Mouse (Mus musculus): Measurements from ENCODE around the gene Odf4. TPM values are rescaled to one million over a fixed set of nuclear protein-coding genes. Genes with fewer than 3 reads are reported as not detected.
"Not testable (repeated sequence)": the region's sequence is repeated elsewhere in the genome, so short reads cannot be mapped to it uniquely, and the experiment has no call there.

The Odf4 gene
- polyA plus RNA-seq, 1 experiment from 2014 or later, result not detected

DNA sequence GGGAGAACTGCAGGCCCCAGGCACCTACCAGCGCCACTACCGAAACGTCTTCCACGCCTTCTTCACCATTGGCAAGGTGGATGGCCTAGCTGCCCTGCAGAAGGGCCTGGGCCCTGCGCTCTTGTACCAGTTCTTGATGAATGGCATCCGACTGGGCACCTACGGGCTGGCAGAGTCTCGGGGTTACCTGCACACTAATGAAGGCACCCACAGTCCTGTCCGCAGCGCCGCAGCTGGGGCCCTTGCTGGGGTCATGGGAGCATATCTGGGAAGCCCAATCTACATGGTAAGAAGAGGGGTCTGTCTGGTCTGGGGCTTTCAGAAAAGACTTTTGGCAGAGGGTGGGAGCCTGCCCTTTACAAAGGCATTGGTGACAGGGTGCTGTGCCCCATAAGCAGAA lies 41.9 kb upstream of the Odf4 start:
- TF ChIP-seq CTCF (IDR thresholded peaks at IDR 0.05; ENCODE audit: low read depth) (no peak), EP300 (optimal IDR thresholded peaks at IDR 0.05) (no peak)
- 0 out of 2 replicates have a peak overlapping the region, but pooled peaks have one; percentile 55 for H3K4me3 ChIP-seq (ENCODE audit: low read depth, low read length)
- DNase-seq (ENCODE audit: low spot score), result no peak
- ATAC-seq (ENCODE audit: low FRiP score, low TSS enrichment), result no peak
- no peaks in the 10 kb centered on the region for H3K27me3 ChIP-seq (ENCODE audit: control insufficient read depth, insufficient read depth, low read length)
- 84% methylated on average over 11 of the region's 11 CpGs for WGBS
- H3K9ac ChIP-seq (ENCODE audit: low read length), result no peak overlapping the region; the same call in 1 of the 2 replicates
- no peak overlapping the region for H3K27ac ChIP-seq (replicated peaks)
- H3K4me2 ChIP-seq (replicated peaks; ENCODE audit: low read depth), result peak overlapping the region; percentile 77
- H3K36me3 ChIP-seq (ENCODE audit: control insufficient read depth, insufficient read depth, low read length), result no peaks in the 10 kb centered on the region
- no peaks in the 10 kb centered on the region; the same call in 1 of the 2 replicates for H3K4me1 ChIP-seq (replicated peaks; ENCODE audit: control insufficient read depth, insufficient read depth)
- H3K9me3 ChIP-seq (ENCODE audit: control insufficient read depth, low read length), result no peaks in the 10 kb centered on the region

DNA sequence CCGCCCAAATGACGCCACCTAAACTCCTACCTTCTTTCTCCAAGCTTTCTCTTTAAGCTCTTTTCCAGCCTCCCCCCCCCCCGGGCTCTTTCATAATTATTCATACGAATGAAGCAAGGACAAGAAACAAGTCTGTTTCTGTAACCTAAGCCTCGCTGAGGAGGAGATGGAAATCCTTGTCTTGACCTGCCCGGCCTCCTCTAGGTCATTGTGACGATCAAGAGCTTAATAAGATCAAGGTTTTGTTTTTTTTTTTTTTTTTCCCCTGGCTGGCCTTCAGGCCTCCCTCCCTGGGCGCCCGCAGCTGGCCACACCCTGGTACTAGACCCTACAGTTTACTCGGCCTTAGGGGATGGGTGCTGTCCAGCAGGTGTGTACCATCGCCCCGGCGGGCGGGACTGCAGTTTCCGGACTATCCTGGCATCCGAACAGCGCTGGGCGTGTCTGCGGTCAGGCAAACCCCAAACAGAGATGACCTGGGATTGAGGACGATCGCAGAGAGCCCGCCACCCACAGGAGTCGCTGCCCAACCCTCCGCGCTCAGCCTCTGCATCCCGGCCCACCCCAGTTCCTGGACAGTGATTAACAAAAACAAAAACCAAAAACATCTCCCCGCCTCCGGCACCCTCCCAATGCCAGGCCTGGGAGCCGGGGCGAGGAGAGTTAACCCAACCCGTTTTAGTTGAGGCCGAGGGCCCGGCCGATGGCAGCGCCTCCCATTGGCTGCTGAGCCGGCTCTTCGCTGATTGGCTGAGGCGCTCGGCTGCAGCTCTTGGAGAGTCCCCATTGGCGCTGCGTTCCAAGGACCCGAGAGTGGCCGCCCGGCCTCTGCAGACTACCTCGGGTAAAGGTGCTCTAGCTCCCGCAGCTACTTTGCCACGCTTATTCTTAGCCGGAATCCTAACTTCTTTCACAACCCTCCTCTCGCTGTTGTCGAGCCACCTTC lies 40.7 kb upstream of the Odf4 start, which contains the start of gene Slc25a35:
Gene Slc25a35 (plus strand): TSS at position 795 of the 946 bp plus-strand sequence.
- H3K36me3 ChIP-seq (ENCODE audit: control insufficient read depth, insufficient read depth, low read length), result no peaks in the 10 kb centered on the region
- H3K27me3 ChIP-seq (ENCODE audit: control insufficient read depth, insufficient read depth, low read length), result no peaks in the 10 kb centered on the region
- DNase-seq (ENCODE audit: low spot score) (peak; percentile 93), ATAC-seq (ENCODE audit: low FRiP score, low TSS enrichment) (peak; percentile 94)
- peak within 1 kb of the TSS; percentile 77 for H3K4me2 ChIP-seq (replicated peaks; ENCODE audit: low read depth)
- H3K9me3 ChIP-seq (ENCODE audit: control insufficient read depth, low read length), result no peaks in the 10 kb centered on the region
- H3K4me3 ChIP-seq (ENCODE audit: low read depth, low read length), result peak within 1 kb of the TSS; percentile 55
- no peaks in the 10 kb centered on the region; the same call in 1 of the 2 replicates for H3K4me1 ChIP-seq (replicated peaks; ENCODE audit: control insufficient read depth, insufficient read depth)
- no peak for TF ChIP-seq EP300 (optimal IDR thresholded peaks at IDR 0.05)
- peak; percentile 43 for TF ChIP-seq CTCF (IDR thresholded peaks at IDR 0.05; ENCODE audit: low read depth)
- H3K27ac ChIP-seq (replicated peaks), result peak within 1 kb of the TSS; percentile 46
- under 1% methylated on average over 50 of the region's 50 CpGs for WGBS
- peak within 1 kb of the TSS; percentile 66 for H3K9ac ChIP-seq (ENCODE audit: low read length)

DNA sequence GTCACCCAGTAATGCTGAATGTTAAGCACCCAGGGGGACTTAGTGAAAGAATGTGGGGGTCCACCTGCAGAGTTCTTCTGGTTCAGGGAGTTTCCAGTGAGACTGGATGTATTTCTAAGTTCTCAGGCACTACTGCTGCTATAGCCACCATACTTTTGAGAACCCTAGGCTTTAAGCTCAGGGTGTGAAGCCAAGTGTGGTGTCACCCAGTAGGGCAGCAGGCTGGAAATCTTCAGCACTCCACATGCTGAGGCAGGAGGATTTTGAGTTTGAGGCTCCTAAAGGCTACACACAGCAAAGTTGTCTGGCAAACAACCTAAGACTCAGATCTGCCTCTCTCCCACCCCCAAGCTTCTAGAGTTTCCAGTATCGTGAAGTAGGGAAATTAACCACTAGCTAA lies 39.7 kb upstream of the Odf4 start:
- WGBS, result 35% methylated on average over 1 of the region's 1 CpGs
- no peak for ATAC-seq (ENCODE audit: low FRiP score, low TSS enrichment)
- H3K27me3 ChIP-seq (ENCODE audit: control insufficient read depth, insufficient read depth, low read length), result no peaks in the 10 kb centered on the region
- no peaks in the 10 kb centered on the region for H3K9me3 ChIP-seq (ENCODE audit: control insufficient read depth, low read length)
- H3K4me1 ChIP-seq (replicated peaks; ENCODE audit: control insufficient read depth, insufficient read depth), result no peaks in the 10 kb centered on the region; the same call in 1 of the 2 replicates
- H3K27ac ChIP-seq (replicated peaks), result no peak overlapping the region
- no peaks in the 10 kb centered on the region for H3K36me3 ChIP-seq (ENCODE audit: control insufficient read depth, insufficient read depth, low read length)
- no peak overlapping the region for H3K4me3 ChIP-seq (ENCODE audit: low read depth, low read length)
- DNase-seq (ENCODE audit: low spot score), result no peak
- no peak overlapping the region for H3K9ac ChIP-seq (ENCODE audit: low read length)
- TF ChIP-seq EP300 (optimal IDR thresholded peaks at IDR 0.05) (no peak), CTCF (IDR thresholded peaks at IDR 0.05; ENCODE audit: low read depth) (no peak)
- no peak overlapping the region for H3K4me2 ChIP-seq (replicated peaks; ENCODE audit: low read depth)

DNA sequence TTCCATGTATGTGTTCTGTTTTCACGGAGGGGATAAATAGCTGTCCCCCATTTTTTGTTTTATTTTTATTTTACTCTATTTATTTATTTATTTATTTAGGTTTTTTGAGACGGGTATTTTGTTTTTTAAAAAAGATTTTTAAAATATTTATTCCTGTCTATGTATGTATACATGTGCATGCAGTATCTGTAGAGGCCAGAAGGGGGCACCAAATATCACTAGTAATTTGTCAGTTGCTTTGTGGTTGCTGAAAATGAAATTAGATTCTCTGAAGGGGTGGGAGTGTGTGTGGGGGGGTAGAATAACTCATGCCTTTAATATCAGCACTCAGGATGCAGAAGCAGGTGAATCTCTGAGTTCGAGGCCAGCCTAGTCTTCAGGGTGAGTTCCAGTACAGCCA lies 39.0 kb upstream of the Odf4 start:
- DNase-seq (ENCODE audit: low spot score), result peak; percentile 65

DNA sequence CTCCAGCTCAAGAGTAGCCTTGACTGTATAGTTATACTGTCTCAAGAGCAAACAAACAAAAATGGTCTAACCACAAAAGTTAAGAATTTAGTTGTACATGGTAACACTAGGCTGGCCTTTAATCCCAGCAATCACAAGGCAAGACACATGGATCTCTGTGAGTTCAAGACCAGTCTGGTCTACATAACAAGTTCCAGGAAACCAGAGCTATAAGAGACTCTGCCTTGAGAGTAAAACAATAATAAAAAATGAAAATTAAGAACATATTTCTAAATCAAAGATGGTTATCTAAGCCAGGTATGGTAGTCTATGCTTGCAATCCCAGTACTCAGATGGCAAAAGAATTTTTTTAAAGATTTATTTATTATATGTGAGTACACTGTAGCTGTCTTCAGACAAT lies 38.2 kb upstream of the Odf4 start:
- no peak for DNase-seq (ENCODE audit: low spot score)
- H3K4me2 ChIP-seq (replicated peaks; ENCODE audit: low read depth), result no peak overlapping the region

More for the DNA sequence above, 39.0 kb upstream of the Odf4 start:
- no peaks in the 10 kb centered on the region for H3K27me3 ChIP-seq (ENCODE audit: control insufficient read depth, insufficient read depth, low read length)
- H3K4me3 ChIP-seq (ENCODE audit: low read depth, low read length), result no peak overlapping the region
- H3K9ac ChIP-seq (ENCODE audit: low read length), result no peak overlapping the region
- no peak overlapping the region for H3K27ac ChIP-seq (replicated peaks)
- no peak overlapping the region for H3K4me2 ChIP-seq (replicated peaks; ENCODE audit: low read depth)
- 33% methylated on average over 3 of the region's 3 CpGs for WGBS
- no peaks in the 10 kb centered on the region for H3K36me3 ChIP-seq (ENCODE audit: control insufficient read depth, insufficient read depth, low read length)
- H3K9me3 ChIP-seq (ENCODE audit: control insufficient read depth, low read length), result no peaks in the 10 kb centered on the region
- H3K4me1 ChIP-seq (replicated peaks; ENCODE audit: control insufficient read depth, insufficient read depth), result no peaks in the 10 kb centered on the region; the same call in 1 of the 2 replicates
- no peak for ATAC-seq (ENCODE audit: low FRiP score, low TSS enrichment)
- TF ChIP-seq EP300 (optimal IDR thresholded peaks at IDR 0.05) (no peak), CTCF (IDR thresholded peaks at IDR 0.05; ENCODE audit: low read depth) (peak; percentile 77)

DNA sequence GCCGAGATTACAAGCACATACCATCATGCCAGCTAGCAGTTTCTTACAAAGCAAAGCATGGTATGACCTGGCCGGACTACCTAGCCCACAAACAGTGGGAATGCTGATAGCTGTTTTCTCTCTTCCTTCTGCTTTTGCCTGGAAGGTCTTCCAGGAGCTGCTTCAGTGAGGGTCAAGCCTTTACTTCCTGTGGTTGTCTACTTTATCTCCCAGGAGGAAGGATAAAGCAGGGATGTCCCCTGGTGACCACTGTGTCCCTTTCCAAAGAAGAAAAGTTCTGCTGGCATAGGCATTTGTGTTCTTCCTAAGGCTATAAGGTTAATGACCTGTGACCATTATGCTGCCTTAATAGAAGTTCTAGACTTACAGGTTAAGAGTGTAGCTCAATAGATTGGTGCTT lies 36.5 kb upstream of the Odf4 start:
- DNase-seq (ENCODE audit: low spot score) (no peak), ATAC-seq (ENCODE audit: low FRiP score, low TSS enrichment) (no peak)
- Histone ChIP-seq H3K4me3 (ENCODE audit: low read depth, low read length) (no peak overlapping the region), H3K27me3 (ENCODE audit: control insufficient read depth, insufficient read depth, low read length) (no peaks in the 10 kb centered on the region), H3K36me3 (ENCODE audit: control insufficient read depth, insufficient read depth, low read length) (no peaks in the 10 kb centered on the region), H3K4me2 (replicated peaks; ENCODE audit: low read depth) (no peak overlapping the region), H3K4me1 (replicated peaks; ENCODE audit: control insufficient read depth, insufficient read depth) (no peaks in the 10 kb centered on the region), H3K9me3 (ENCODE audit: control insufficient read depth, low read length) (no peaks in the 10 kb centered on the region), H3K27ac (replicated peaks) (no peak overlapping the region), H3K9ac (ENCODE audit: low read length) (no peak overlapping the region)
- WGBS, result 78% methylated on average over 2 of the region's 2 CpGs
- no peak for TF ChIP-seq EP300 (optimal IDR thresholded peaks at IDR 0.05)
- no peak for TF ChIP-seq CTCF (IDR thresholded peaks at IDR 0.05; ENCODE audit: low read depth)

More for the DNA sequence above, 38.2 kb upstream of the Odf4 start:
- TF ChIP-seq EP300 (optimal IDR thresholded peaks at IDR 0.05), result no peak
- no peak for TF ChIP-seq CTCF (IDR thresholded peaks at IDR 0.05; ENCODE audit: low read depth)
- Histone ChIP-seq H3K9me3 (ENCODE audit: control insufficient read depth, low read length) (no peaks in the 10 kb centered on the region), H3K27me3 (ENCODE audit: control insufficient read depth, insufficient read depth, low read length) (no peaks in the 10 kb centered on the region), H3K27ac (replicated peaks) (no peak overlapping the region), H3K9ac (ENCODE audit: low read length) (no peak overlapping the region), H3K36me3 (ENCODE audit: control insufficient read depth, insufficient read depth, low read length) (no peaks in the 10 kb centered on the region), H3K4me3 (ENCODE audit: low read depth, low read length) (no peak overlapping the region), H3K4me1 (replicated peaks; ENCODE audit: control insufficient read depth, insufficient read depth) (no peaks in the 10 kb centered on the region; the same call in 1 of the 2 replicates)
- ATAC-seq (ENCODE audit: low FRiP score, low TSS enrichment), result no peak

DNA sequence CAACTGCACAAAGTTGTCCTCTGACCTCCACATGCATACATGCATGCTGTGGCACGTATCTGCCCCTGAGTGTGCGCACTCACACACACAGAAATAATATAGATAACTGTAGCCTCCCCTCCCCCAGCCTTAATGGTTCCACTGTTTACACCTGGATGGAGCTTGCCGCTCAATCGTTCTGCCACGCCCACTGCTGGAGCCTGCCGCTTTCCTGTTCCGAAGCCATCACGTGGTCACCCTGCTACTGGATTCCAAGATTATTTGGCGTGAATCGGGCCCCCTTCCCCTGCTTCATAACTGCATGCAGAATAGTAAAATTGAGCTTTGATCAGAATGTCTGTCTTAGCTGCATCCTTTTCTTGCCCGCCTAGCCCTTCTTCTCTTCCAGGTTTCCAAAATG lies 35.3 kb upstream of the Odf4 start:
- H3K4me1 ChIP-seq (replicated peaks; ENCODE audit: control insufficient read depth, insufficient read depth); DNase-seq (ENCODE audit: low spot score); H3K4me2 ChIP-seq (replicated peaks; ENCODE audit: low read depth); H3K27me3 ChIP-seq (ENCODE audit: control insufficient read depth, insufficient read depth, low read length); H3K9ac ChIP-seq (ENCODE audit: low read length); ATAC-seq (ENCODE audit: low FRiP score, low TSS enrichment); H3K27ac ChIP-seq (replicated peaks); H3K4me3 ChIP-seq (ENCODE audit: low read depth, low read length); H3K36me3 ChIP-seq (ENCODE audit: control insufficient read depth, insufficient read depth, low read length); H3K9me3 ChIP-seq (ENCODE audit: control insufficient read depth, low read length): not testable (repeated sequence)
- WGBS, result 15% methylated on average over 11 of the region's 11 CpGs
